Mouse (Mus musculus): ENCODE data around the gene Olfm2. TPM values are rescaled to one million over a fixed set of nuclear protein-coding genes. Genes with fewer than 3 reads are reported as not detected.

The Olfm2 gene
- polyA plus RNA-seq, 1 experiment = 1.1 TPM

DNA sequence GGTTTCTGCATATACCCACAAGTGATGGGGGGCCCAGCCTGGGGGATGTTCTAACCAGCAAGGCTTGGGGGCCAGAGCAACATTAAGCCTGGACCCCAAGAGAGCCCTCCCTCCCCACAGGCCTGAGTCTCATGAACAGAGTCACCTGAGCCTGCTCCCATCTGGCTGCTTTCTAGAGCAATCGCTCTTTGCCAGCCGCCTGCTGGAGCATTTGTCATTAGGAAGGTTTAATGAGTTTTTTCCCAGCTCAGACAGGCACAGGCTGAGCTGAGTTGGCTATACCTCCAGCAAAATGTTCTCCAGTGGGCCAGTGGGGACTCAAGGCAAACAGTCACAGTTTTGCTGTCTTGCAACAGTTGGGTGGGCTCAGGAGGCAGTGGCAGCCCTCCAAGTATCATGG lies 81.8 kb downstream of the Olfm2 start:
- 91% methylated on average over 2 of the region's 2 CpGs for WGBS
- H3K4me3 ChIP-seq (replicated peaks; ENCODE audit: control insufficient read depth, low read depth, low read length) = no peak overlapping the region
- H3K27ac ChIP-seq (ENCODE audit: control insufficient read depth, insufficient read depth, low read depth, low read length, poor library complexity) = no peak overlapping the region
- no peaks in the 10 kb centered on the region for H3K4me1 ChIP-seq (ENCODE audit: control insufficient read depth, insufficient read depth, low read length)
- TF ChIP-seq POLR2A (IDR thresholded peaks at IDR 0.05; ENCODE audit: borderline replicate concordance, control insufficient read depth, low read depth, low read length) (no peak), CTCF (IDR thresholded peaks at IDR 0.05; ENCODE audit: control insufficient read depth, insufficient read depth, low read length) (no peak)

DNA sequence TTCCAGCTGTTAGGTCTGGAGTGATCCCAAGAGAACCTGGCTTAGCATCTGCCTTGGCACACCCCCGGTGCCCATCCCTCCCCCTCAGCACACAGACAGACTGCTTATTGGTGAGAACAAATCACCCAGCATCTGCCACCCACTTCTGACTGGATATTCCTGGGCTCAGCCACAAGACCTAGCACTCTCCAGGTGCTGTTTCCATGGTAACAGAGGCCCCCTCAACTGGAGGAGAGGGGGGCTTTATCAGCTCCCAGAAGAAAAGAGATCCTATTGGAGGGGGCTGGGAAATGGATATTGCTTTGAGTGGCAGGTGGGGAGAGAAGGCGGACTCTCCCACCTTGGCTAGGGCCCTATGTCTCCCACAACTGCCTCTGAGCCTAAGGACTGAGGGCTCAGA lies 82.2 kb downstream of the Olfm2 start:
- 95% methylated on average over 2 of the region's 2 CpGs for WGBS
- Histone ChIP-seq H3K4me3 (replicated peaks; ENCODE audit: control insufficient read depth, low read depth, low read length) (no peak overlapping the region), H3K4me1 (ENCODE audit: control insufficient read depth, insufficient read depth, low read length) (no peaks in the 10 kb centered on the region), H3K27ac (ENCODE audit: control insufficient read depth, insufficient read depth, low read depth, low read length, poor library complexity) (no peak overlapping the region)
- TF ChIP-seq POLR2A (IDR thresholded peaks at IDR 0.05; ENCODE audit: borderline replicate concordance, control insufficient read depth, low read depth, low read length) (no peak), CTCF (IDR thresholded peaks at IDR 0.05; ENCODE audit: control insufficient read depth, insufficient read depth, low read length) (no peak)

DNA sequence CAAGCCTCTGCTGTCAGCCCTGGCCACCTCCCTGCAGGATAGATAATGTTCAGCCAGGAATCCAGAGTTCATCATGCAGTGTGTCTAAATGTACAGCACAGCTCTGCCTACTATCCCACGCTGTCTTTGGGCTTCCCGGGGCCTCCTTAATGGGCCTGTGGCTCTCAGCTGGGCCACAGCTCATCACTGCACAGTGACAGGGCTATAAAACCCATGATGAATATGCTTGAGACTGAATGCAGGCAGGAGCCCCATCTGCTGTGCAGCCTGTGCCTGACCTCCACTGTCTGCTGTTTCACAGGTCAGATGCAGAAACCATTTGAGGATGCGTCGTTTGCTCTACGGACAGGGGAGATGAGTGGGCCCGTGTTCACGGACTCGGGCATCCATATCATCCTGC lies 83.3 kb downstream of the Olfm2 start:
- TF ChIP-seq CTCF (IDR thresholded peaks at IDR 0.05; ENCODE audit: control insufficient read depth, insufficient read depth, low read length) (no peak), POLR2A (IDR thresholded peaks at IDR 0.05; ENCODE audit: borderline replicate concordance, control insufficient read depth, low read depth, low read length) (no peak)
- H3K4me1 ChIP-seq (ENCODE audit: control insufficient read depth, insufficient read depth, low read length) = no peaks in the 10 kb centered on the region
- H3K4me3 ChIP-seq (replicated peaks; ENCODE audit: control insufficient read depth, low read depth, low read length) = no peak overlapping the region
- WGBS = 96% methylated on average over 8 of the region's 8 CpGs
- no peak overlapping the region for H3K27ac ChIP-seq (ENCODE audit: control insufficient read depth, insufficient read depth, low read depth, low read length, poor library complexity)

DNA sequence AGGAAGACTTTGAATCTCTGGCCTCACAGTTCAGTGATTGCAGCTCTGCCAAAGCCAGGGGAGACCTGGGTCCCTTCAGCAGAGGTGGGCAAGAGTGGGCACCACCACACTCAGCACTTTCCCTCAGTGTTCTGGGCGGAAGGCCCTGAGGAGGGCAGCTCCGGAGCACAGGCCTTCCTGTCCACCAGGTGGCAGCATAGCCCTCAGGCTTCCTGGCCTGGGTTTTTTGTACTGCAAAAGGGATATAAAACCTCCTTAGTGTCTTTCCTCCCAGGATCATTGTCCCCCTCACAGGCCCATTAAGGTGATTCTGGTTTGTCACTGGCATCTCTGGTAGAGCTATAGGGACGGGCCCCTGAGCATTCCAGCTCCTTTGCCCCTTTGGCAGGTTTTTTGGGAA lies 83.8 kb downstream of the Olfm2 start:
- 55% methylated on average over 3 of the region's 3 CpGs for WGBS
- H3K4me3 ChIP-seq (replicated peaks; ENCODE audit: control insufficient read depth, low read depth, low read length) = no peak overlapping the region

DNA sequence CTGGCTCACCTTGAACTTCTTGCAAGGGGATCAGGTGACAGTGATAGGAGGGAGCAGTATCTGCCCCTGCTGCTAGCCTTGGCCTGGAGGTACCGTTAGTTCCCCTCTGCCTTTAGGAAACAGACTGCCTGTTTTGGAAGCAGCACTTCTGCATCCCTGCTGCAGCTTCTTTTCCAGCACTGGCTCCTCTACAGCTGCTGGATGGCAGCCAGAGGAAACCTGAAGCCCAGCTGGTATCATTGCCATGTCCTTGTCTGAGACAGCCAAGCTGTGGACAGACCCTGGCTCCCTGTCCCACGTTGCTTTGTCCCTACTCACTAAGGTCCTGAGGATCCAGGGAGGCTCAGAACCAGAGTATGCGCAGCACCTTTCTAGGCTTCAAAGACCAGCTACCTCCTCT lies 88.6 kb downstream of the Olfm2 start:
- Histone ChIP-seq H3K27ac (ENCODE audit: control insufficient read depth, insufficient read depth, low read depth, low read length, poor library complexity) (no peak overlapping the region), H3K4me1 (ENCODE audit: control insufficient read depth, insufficient read depth, low read length) (no peaks in the 10 kb centered on the region; the same call in 1 of the 2 replicates), H3K4me3 (replicated peaks; ENCODE audit: control insufficient read depth, low read depth, low read length) (no peak overlapping the region)
- WGBS = 78% methylated on average over 3 of the region's 3 CpGs
- TF ChIP-seq CTCF (IDR thresholded peaks at IDR 0.05; ENCODE audit: control insufficient read depth, insufficient read depth, low read length) = no peak
- no peak for TF ChIP-seq POLR2A (IDR thresholded peaks at IDR 0.05; ENCODE audit: borderline replicate concordance, control insufficient read depth, low read depth, low read length)

More for the DNA sequence above, 83.8 kb downstream of the Olfm2 start:
- H3K27ac ChIP-seq (ENCODE audit: control insufficient read depth, insufficient read depth, low read depth, low read length, poor library complexity) = no peak overlapping the region
- H3K4me1 ChIP-seq (ENCODE audit: control insufficient read depth, insufficient read depth, low read length) = no peaks in the 10 kb centered on the region
- TF ChIP-seq CTCF (IDR thresholded peaks at IDR 0.05; ENCODE audit: control insufficient read depth, insufficient read depth, low read length) (peak; percentile 78), POLR2A (IDR thresholded peaks at IDR 0.05; ENCODE audit: borderline replicate concordance, control insufficient read depth, low read depth, low read length) (no peak)

DNA sequence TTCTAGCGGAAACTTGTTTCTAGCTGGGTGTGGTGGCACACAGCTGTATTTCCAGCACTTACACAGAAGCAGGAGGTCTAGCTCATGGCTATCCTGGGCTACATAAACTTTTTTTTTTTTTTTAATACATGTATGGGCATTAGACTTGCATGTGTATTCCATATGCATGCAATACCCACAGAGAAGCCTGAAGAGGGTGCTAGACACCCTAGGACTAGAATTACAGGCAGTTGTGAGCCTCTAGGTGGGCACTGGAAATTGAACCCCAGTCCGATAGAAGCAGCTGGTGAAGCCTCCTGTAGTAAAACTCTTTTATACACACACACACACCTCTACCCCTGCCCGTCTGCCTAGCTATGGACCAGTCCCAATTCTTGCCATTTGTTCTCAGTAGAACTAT lies 92.3 kb downstream of the Olfm2 start:
- 88% methylated on average over 3 of the region's 3 CpGs for WGBS
- Histone ChIP-seq H3K27ac (ENCODE audit: control insufficient read depth, insufficient read depth, low read depth, low read length, poor library complexity) (no peak overlapping the region), H3K4me3 (replicated peaks; ENCODE audit: control insufficient read depth, low read depth, low read length) (no peak overlapping the region), H3K4me1 (ENCODE audit: control insufficient read depth, insufficient read depth, low read length) (peaks cover 1% of the 10 kb centered on the region)
- TF ChIP-seq POLR2A (IDR thresholded peaks at IDR 0.05; ENCODE audit: borderline replicate concordance, control insufficient read depth, low read depth, low read length) = no peak
- no peak for TF ChIP-seq CTCF (IDR thresholded peaks at IDR 0.05; ENCODE audit: control insufficient read depth, insufficient read depth, low read length)

DNA sequence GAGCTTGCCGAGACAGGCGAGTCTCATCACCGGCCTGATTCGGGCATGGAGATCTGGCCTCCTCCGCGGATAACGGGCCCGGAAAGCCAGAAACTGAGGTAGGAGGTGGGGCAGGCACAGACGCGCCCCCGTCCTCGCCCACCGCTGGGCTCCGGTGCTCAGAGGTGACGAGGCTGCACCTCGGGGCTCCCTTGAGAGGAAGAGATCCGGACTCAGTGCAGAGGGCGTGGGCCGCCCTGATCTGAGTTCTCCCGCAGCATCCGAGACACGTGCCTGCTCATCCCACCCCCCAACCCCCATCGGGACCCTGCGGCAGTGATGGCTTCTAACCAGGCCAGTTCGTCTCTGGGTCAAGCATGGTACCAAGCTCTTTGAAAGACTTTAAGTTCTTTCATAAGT lies 93.9 kb downstream of the Olfm2 start:
- H3K4me3 ChIP-seq (replicated peaks; ENCODE audit: control insufficient read depth, low read depth, low read length) = peak overlapping the region; percentile 84
- H3K4me1 ChIP-seq (ENCODE audit: control insufficient read depth, insufficient read depth, low read length) = peaks cover 1% of the 10 kb centered on the region
- no peak overlapping the region; the same call in 1 of the 2 replicates for H3K27ac ChIP-seq (ENCODE audit: control insufficient read depth, insufficient read depth, low read depth, low read length, poor library complexity)
- WGBS = 0% methylated on average over 25 of the region's 25 CpGs
- TF ChIP-seq CTCF (IDR thresholded peaks at IDR 0.05; ENCODE audit: control insufficient read depth, insufficient read depth, low read length) (no peak), POLR2A (IDR thresholded peaks at IDR 0.05; ENCODE audit: borderline replicate concordance, control insufficient read depth, low read depth, low read length) (no peak)

DNA sequence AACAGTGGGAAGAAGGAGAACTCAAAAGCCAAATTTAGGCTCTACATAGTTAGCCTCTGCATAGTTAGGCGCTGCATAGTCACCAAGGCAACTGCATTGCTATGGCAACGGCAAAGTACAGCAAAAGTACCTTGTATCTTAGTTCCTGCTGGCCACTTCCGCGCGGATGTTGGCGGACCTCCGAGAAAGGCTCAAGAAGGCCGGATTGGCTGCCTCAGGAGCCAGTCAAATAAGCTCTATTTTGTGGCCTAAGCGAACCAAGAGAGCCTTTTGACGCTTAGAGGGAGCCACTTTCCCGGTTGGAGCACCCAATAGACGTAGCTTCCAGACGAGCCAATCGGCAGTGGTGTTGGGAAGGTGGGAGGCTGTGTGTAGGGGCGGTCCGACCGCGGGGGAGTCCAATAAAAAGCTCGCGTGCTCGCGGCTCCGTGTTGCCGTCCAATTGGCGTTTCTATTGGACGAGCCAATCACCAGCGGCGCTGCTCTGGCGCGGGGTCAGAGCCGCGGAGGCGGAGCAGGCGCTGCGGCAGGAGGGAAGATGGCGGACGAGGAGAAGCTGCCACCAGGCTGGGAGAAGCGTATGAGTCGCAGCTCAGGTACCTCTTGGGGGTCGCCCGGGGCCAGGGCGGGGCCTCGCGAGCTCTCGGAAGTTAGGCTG lies 94.4 kb downstream of the Olfm2 start, which contains the start of gene Pin1:
TSS of gene Pin1 (plus strand) at position 494 of the 658 bp plus-strand sequence.
- TF ChIP-seq CTCF (IDR thresholded peaks at IDR 0.05; ENCODE audit: control insufficient read depth, insufficient read depth, low read length) = no peak
- peak; percentile 83 for TF ChIP-seq POLR2A (IDR thresholded peaks at IDR 0.05; ENCODE audit: borderline replicate concordance, control insufficient read depth, low read depth, low read length)
- H3K4me1 ChIP-seq (ENCODE audit: control insufficient read depth, insufficient read depth, low read length) = peaks cover 1% of the 10 kb centered on the region
- H3K4me3 ChIP-seq (replicated peaks; ENCODE audit: control insufficient read depth, low read depth, low read length) = peak within 1 kb of the TSS; percentile 84
- H3K27ac ChIP-seq (ENCODE audit: control insufficient read depth, insufficient read depth, low read depth, low read length, poor library complexity) = peak within 1 kb of the TSS; percentile 5
- under 1% methylated on average over 45 of the region's 45 CpGs for WGBS

Measured in bone marrow, adult 2 months (tissue).